Mouse (Mus musculus): ENCODE measurements around the gene Gm20458. TPM values are rescaled to one million over a fixed set of nuclear protein-coding genes. Genes with fewer than 3 reads are reported as not detected.
A peak's percentile ranks its signal among the peaks of the same experiment; 100 is the strongest.

Gene Gm20458
- polyA plus RNA-seq, 1 experiment from 2014 or later, result 6.9 TPM

GRCm38 (mm10) chr2:164436961-164437360 lies 23.8 kb upstream of the Gm20458 start:
- Histone ChIP-seq H3K9me3 (no peaks in the 10 kb centered on the region), H3K27ac (replicated peaks) (no peak overlapping the region), H3K9ac (replicated peaks) (no peak overlapping the region), H3K4me3 (no peak overlapping the region), H3K4me1 (no peaks in the 10 kb centered on the region), H3K36me3 (no peaks in the 10 kb centered on the region), H3K4me2 (replicated peaks) (no peak overlapping the region), H3K27me3 (peaks cover 4% of the 10 kb centered on the region; the same call in 1 of the 2 replicates)
- WGBS, result 47% methylated on average over 3 of the region's 3 CpGs
- ATAC-seq (replicated peaks), result no peak

- no peak for ATAC-seq (replicated peaks)
- Histone ChIP-seq H3K36me3 (no peaks in the 10 kb centered on the region), H3K9me3 (no peaks in the 10 kb centered on the region), H3K9ac (replicated peaks) (no peak overlapping the region), H3K4me3 (no peak overlapping the region), H3K27ac (replicated peaks) (no peak overlapping the region), H3K4me1 (peaks cover 6% of the 10 kb centered on the region), H3K4me2 (replicated peaks) (no peak overlapping the region), H3K27me3 (peaks cover 8% of the 10 kb centered on the region; the same call in 1 of the 2 replicates)
- 85% methylated on average over 6 of the region's 6 CpGs for WGBS
Measured at GRCm38 (mm10) chr2:164437710-164438109, 23.1 kb upstream of the Gm20458 start.

- peaks cover 11% of the 10 kb centered on the region for H3K4me1 ChIP-seq
- H3K36me3 ChIP-seq, result no peaks in the 10 kb centered on the region
- H3K9me3 ChIP-seq, result no peaks in the 10 kb centered on the region
- no peak overlapping the region for H3K4me3 ChIP-seq
- H3K4me2 ChIP-seq (replicated peaks), result no peak overlapping the region
- ATAC-seq (replicated peaks), result no peak
- no peak overlapping the region for H3K9ac ChIP-seq (replicated peaks)
- WGBS, result 66% methylated on average over 8 of the region's 8 CpGs
- peaks cover 8% of the 10 kb centered on the region; the same call in 1 of the 2 replicates for H3K27me3 ChIP-seq
- no peak overlapping the region for H3K27ac ChIP-seq (replicated peaks)
Measured at GRCm38 (mm10) chr2:164438257-164438656, 22.5 kb upstream of the Gm20458 start.

GRCm38 (mm10) chr2:164439001-164439421 lies 21.8 kb upstream of the Gm20458 start:
- no peak overlapping the region for H3K4me2 ChIP-seq (replicated peaks)
- H3K4me1 ChIP-seq, result peaks cover 17% of the 10 kb centered on the region
- H3K9ac ChIP-seq (replicated peaks), result no peak overlapping the region
- H3K27me3 ChIP-seq, result peaks cover 8% of the 10 kb centered on the region; the same call in 1 of the 2 replicates
- WGBS, result 65% methylated on average over 3 of the region's 3 CpGs
- H3K36me3 ChIP-seq, result no peaks in the 10 kb centered on the region
- ATAC-seq (replicated peaks), result no peak
- H3K27ac ChIP-seq (replicated peaks), result no peak overlapping the region
- no peak overlapping the region for H3K4me3 ChIP-seq
- no peaks in the 10 kb centered on the region for H3K9me3 ChIP-seq

- Histone ChIP-seq H3K9ac (replicated peaks) (no peak overlapping the region), H3K4me1 (peaks cover 17% of the 10 kb centered on the region), H3K9me3 (no peaks in the 10 kb centered on the region), H3K36me3 (no peaks in the 10 kb centered on the region), H3K4me3 (no peak overlapping the region), H3K27ac (replicated peaks) (no peak overlapping the region), H3K27me3 (peaks cover 8% of the 10 kb centered on the region; the same call in 1 of the 2 replicates), H3K4me2 (replicated peaks) (no peak overlapping the region)
- no peak for ATAC-seq (replicated peaks)
- WGBS, result 73% methylated on average over 5 of the region's 5 CpGs
Measured at GRCm38 (mm10) chr2:164440314-164440713, 20.5 kb upstream of the Gm20458 start.

- H3K9me3 ChIP-seq, result no peaks in the 10 kb centered on the region
- H3K4me3 ChIP-seq, result no peak overlapping the region
- H3K27me3 ChIP-seq, result peaks cover 8% of the 10 kb centered on the region; the same call in 1 of the 2 replicates
- H3K9ac ChIP-seq (replicated peaks), result no peak overlapping the region
- no peaks in the 10 kb centered on the region for H3K36me3 ChIP-seq
- 44% methylated on average over 8 of the region's 8 CpGs for WGBS
- no peak for ATAC-seq (replicated peaks)
- peaks cover 17% of the 10 kb centered on the region for H3K4me1 ChIP-seq
- no peak overlapping the region for H3K4me2 ChIP-seq (replicated peaks)
- H3K27ac ChIP-seq (replicated peaks), result no peak overlapping the region
Measured at GRCm38 (mm10) chr2:164441155-164441554, 19.6 kb upstream of the Gm20458 start.

GRCm38 (mm10) chr2:164441731-164442130 lies 19.0 kb upstream of the Gm20458 start:
- ATAC-seq (replicated peaks), result no peak
- H3K27me3 ChIP-seq, result peaks cover 8% of the 10 kb centered on the region; the same call in 1 of the 2 replicates
- 35% methylated on average over 7 of the region's 7 CpGs for WGBS
- no peaks in the 10 kb centered on the region for H3K9me3 ChIP-seq
- H3K27ac ChIP-seq (replicated peaks), result no peak overlapping the region
- no peaks in the 10 kb centered on the region for H3K36me3 ChIP-seq
- peaks cover 17% of the 10 kb centered on the region for H3K4me1 ChIP-seq
- no peak overlapping the region for H3K9ac ChIP-seq (replicated peaks)
- no peak overlapping the region for H3K4me2 ChIP-seq (replicated peaks)
- H3K4me3 ChIP-seq, result no peak overlapping the region

GRCm38 (mm10) chr2:164442315-164443050 lies 18.3 kb upstream of the Gm20458 start:
- H3K27me3 ChIP-seq, result peaks cover 8% of the 10 kb centered on the region; the same call in 1 of the 2 replicates
- peaks cover 17% of the 10 kb centered on the region for H3K4me1 ChIP-seq
- WGBS, result 2% methylated on average over 29 of the region's 29 CpGs
- H3K36me3 ChIP-seq, result no peaks in the 10 kb centered on the region
- peak overlapping the region; percentile 49 for H3K4me3 ChIP-seq
- H3K9me3 ChIP-seq, result no peaks in the 10 kb centered on the region
- H3K27ac ChIP-seq (replicated peaks), result no peak overlapping the region
- peak overlapping the region; percentile 48 for H3K9ac ChIP-seq (replicated peaks)
- peak overlapping the region; percentile 87 for H3K4me2 ChIP-seq (replicated peaks)
- ATAC-seq (replicated peaks), result peak; percentile 47

- WGBS, result under 1% methylated on average over 26 of the region's 26 CpGs
- Histone ChIP-seq H3K9ac (replicated peaks) (peak overlapping the region; percentile 48), H3K4me1 (peaks cover 17% of the 10 kb centered on the region), H3K4me2 (replicated peaks) (peak overlapping the region; percentile 87), H3K9me3 (no peaks in the 10 kb centered on the region), H3K36me3 (no peaks in the 10 kb centered on the region), H3K27me3 (peaks cover 8% of the 10 kb centered on the region; the same call in 1 of the 2 replicates), H3K27ac (replicated peaks) (no peak overlapping the region), H3K4me3 (peak overlapping the region; percentile 49)
- ATAC-seq (replicated peaks), result peak; percentile 95
Measured at GRCm38 (mm10) chr2:164443051-164443437, 17.7 kb upstream of the Gm20458 start.

- peaks cover 8% of the 10 kb centered on the region; the same call in 1 of the 2 replicates for H3K27me3 ChIP-seq
- H3K36me3 ChIP-seq, result no peaks in the 10 kb centered on the region
- H3K4me3 ChIP-seq, result peak within 1 kb of the TSS; percentile 49
- H3K4me1 ChIP-seq, result peaks cover 17% of the 10 kb centered on the region
- ATAC-seq (replicated peaks), result peak; percentile 23; the same call in 1 of the 2 replicates
- no peaks in the 10 kb centered on the region for H3K9me3 ChIP-seq
- H3K27ac ChIP-seq (replicated peaks), result no peak within 1 kb of the TSS
- 8% methylated on average over 18 of the region's 18 CpGs for WGBS
- peak within 1 kb of the TSS; percentile 87 for H3K4me2 ChIP-seq (replicated peaks)
- peak within 1 kb of the TSS; percentile 48 for H3K9ac ChIP-seq (replicated peaks)
Measured at GRCm38 (mm10) chr2:164443460-164444000, 17.2 kb upstream of the Gm20458 start, which contains the start of gene Sdc4. Gene Sdc4 (minus strand): TSS chr2:164443887.

GRCm38 (mm10) chr2:164444701-164445100 lies 16.1 kb upstream of the Gm20458 start:
- WGBS, result 86% methylated on average over 2 of the region's 2 CpGs
- peaks cover 17% of the 10 kb centered on the region for H3K4me1 ChIP-seq
- no peaks in the 10 kb centered on the region for H3K9me3 ChIP-seq
- H3K4me3 ChIP-seq, result no peak overlapping the region
- peaks cover 8% of the 10 kb centered on the region; the same call in 1 of the 2 replicates for H3K27me3 ChIP-seq
- no peak overlapping the region for H3K27ac ChIP-seq (replicated peaks)
- no peak for ATAC-seq (replicated peaks)
- no peak overlapping the region for H3K4me2 ChIP-seq (replicated peaks)
- no peak overlapping the region for H3K9ac ChIP-seq (replicated peaks)
- H3K36me3 ChIP-seq, result no peaks in the 10 kb centered on the region

GRCm38 (mm10) chr2:164445399-164446085 lies 15.2 kb upstream of the Gm20458 start:
- no peak for ATAC-seq (replicated peaks)
- WGBS, result 90% methylated on average over 3 of the region's 3 CpGs
- H3K4me3 ChIP-seq, result no peak overlapping the region
- no peaks in the 10 kb centered on the region for H3K9me3 ChIP-seq
- H3K27me3 ChIP-seq, result peaks cover 8% of the 10 kb centered on the region; the same call in 1 of the 2 replicates
- no peak overlapping the region for H3K27ac ChIP-seq (replicated peaks)
- H3K36me3 ChIP-seq, result no peaks in the 10 kb centered on the region
- H3K9ac ChIP-seq (replicated peaks), result no peak overlapping the region
- H3K4me1 ChIP-seq, result peaks cover 17% of the 10 kb centered on the region
- H3K4me2 ChIP-seq (replicated peaks), result no peak overlapping the region

All from forebrain, embryonic 15.5 days (tissue).